ENCODE assay signal across 8 mouse cellular contexts in genomic region chr3:131272374-131273100, GRCm38 (mm10). TPM values are rescaled to one million over a fixed set of nuclear protein-coding genes. Genes with fewer than 3 reads are reported as not detected.
DNase-seq lines count a peak whose midpoint lies in the region; ATAC-seq lines count a peak whose summit lies in the region.

No protein-coding gene starts in this region.

- H3K9ac ChIP-seq in lung, embryonic 16.5 days (ENCODE audit: low read length) = peak overlapping the region; percentile 81
- H3K9ac ChIP-seq in forebrain, embryonic 11.5 days (ENCODE audit: low read length) = peak overlapping the region; percentile 54
- H3K9ac ChIP-seq in kidney, embryonic 15.5 days = peak overlapping the region; percentile 29
- H3K9ac ChIP-seq in neural tube, embryonic 12.5 days = no peak overlapping the region

- DNase-seq in lung, postnatal 25 days (ENCODE audit: low spot score) = no peak
- no peak for DNase-seq in forebrain, embryonic 11.5 days (ENCODE audit: low spot score)
- no peak for DNase-seq in gastrocnemius, postnatal 25 days
- no peak for DNase-seq in ovary, postnatal 14 days (ENCODE audit: low spot score)
- no peak for DNase-seq in layer of hippocampus, adult 9-10 months (ENCODE audit: low spot score)

- no peaks in the 10 kb centered on the region; the same call in 1 of the 2 replicates for H3K36me3 ChIP-seq in lung, embryonic 16.5 days (ENCODE audit: control insufficient read depth, insufficient read depth, low read length)
- no peaks in the 10 kb centered on the region for H3K36me3 ChIP-seq in forebrain, embryonic 11.5 days (ENCODE audit: control insufficient read depth, insufficient read depth, low read length)
- no peaks in the 10 kb centered on the region for H3K36me3 ChIP-seq in kidney, embryonic 15.5 days
- no peaks in the 10 kb centered on the region for H3K36me3 ChIP-seq in neural tube, embryonic 12.5 days

- H3K27ac ChIP-seq in lung, embryonic 16.5 days (ENCODE audit: low read length) = peak overlapping the region; percentile 37
- H3K27ac ChIP-seq in forebrain, embryonic 11.5 days (ENCODE audit: low read depth, low read length) = no peak overlapping the region
- H3K27ac ChIP-seq in kidney, embryonic 15.5 days = peak overlapping the region; percentile 89
- no peak overlapping the region for H3K27ac ChIP-seq in neural tube, embryonic 12.5 days

- H3K4me3 ChIP-seq in lung, embryonic 16.5 days (ENCODE audit: low read length) = peak overlapping the region; percentile 87
- H3K4me3 ChIP-seq in forebrain, embryonic 11.5 days (ENCODE audit: low read depth, low read length) = peak overlapping the region; percentile 47
- peak overlapping the region; percentile 89 for H3K4me3 ChIP-seq in kidney, embryonic 15.5 days (replicated peaks)
- H3K4me3 ChIP-seq in neural tube, embryonic 12.5 days = peak overlapping the region; percentile 49

- no peaks in the 10 kb centered on the region for H3K9me3 ChIP-seq in lung, embryonic 16.5 days (ENCODE audit: control insufficient read depth, low read length)
- no peaks in the 10 kb centered on the region for H3K9me3 ChIP-seq in forebrain, embryonic 11.5 days (ENCODE audit: control insufficient read depth, low read length)
- no peaks in the 10 kb centered on the region for H3K9me3 ChIP-seq in kidney, embryonic 15.5 days (replicated peaks)
- H3K9me3 ChIP-seq in neural tube, embryonic 12.5 days = no peaks in the 10 kb centered on the region

- peak overlapping the region; percentile 83 for H3K4me2 ChIP-seq in lung, embryonic 16.5 days (ENCODE audit: low read depth, low read length)
- peak overlapping the region; percentile 72 for H3K4me2 ChIP-seq in forebrain, embryonic 11.5 days (ENCODE audit: low read depth, low read length, severe bottlenecking)
- peak overlapping the region; percentile 78 for H3K4me2 ChIP-seq in kidney, embryonic 15.5 days
- H3K4me2 ChIP-seq in neural tube, embryonic 12.5 days (replicated peaks) = peak overlapping the region; percentile 83

- 26% methylated on average over 10 of the region's 10 CpGs for WGBS in lung, embryonic 16.5 days
- 65% methylated on average over 10 of the region's 10 CpGs for WGBS in forebrain, embryonic 11.5 days
- WGBS in kidney, embryonic 15.5 days = 20% methylated on average over 10 of the region's 10 CpGs
- WGBS in neural tube, embryonic 12.5 days = 57% methylated on average over 10 of the region's 10 CpGs

- peak; percentile 9; the same call in 1 of the 2 replicates for ATAC-seq in lung, embryonic 16.5 days (ENCODE audit: low read depth)
- ATAC-seq in forebrain, embryonic 11.5 days (replicated peaks; ENCODE audit: low FRiP score) = no peak
- ATAC-seq in kidney, embryonic 15.5 days (replicated peaks; ENCODE audit: low FRiP score) = peak; percentile 24
- ATAC-seq in neural tube, embryonic 12.5 days (ENCODE audit: low FRiP score, low read depth) = no peak

- H3K4me1 ChIP-seq in lung, embryonic 16.5 days (replicated peaks; ENCODE audit: control insufficient read depth, insufficient read depth, low read length) = peaks cover 19% of the 10 kb centered on the region
- H3K4me1 ChIP-seq in forebrain, embryonic 11.5 days (replicated peaks; ENCODE audit: control insufficient read depth, insufficient read depth, low read length) = no peaks in the 10 kb centered on the region; the same call in 1 of the 2 replicates
- peaks cover 37% of the 10 kb centered on the region for H3K4me1 ChIP-seq in kidney, embryonic 15.5 days
- peaks cover 10% of the 10 kb centered on the region; the same call in 1 of the 2 replicates for H3K4me1 ChIP-seq in neural tube, embryonic 12.5 days

- H3K27me3 ChIP-seq in lung, embryonic 16.5 days (ENCODE audit: control insufficient read depth, insufficient read depth, low read depth, low read length) = no peaks in the 10 kb centered on the region
- no peaks in the 10 kb centered on the region for H3K27me3 ChIP-seq in forebrain, embryonic 11.5 days (ENCODE audit: control insufficient read depth, insufficient read depth, low read length)
- no peaks in the 10 kb centered on the region for H3K27me3 ChIP-seq in kidney, embryonic 15.5 days
- H3K27me3 ChIP-seq in neural tube, embryonic 12.5 days (replicated peaks) = no peaks in the 10 kb centered on the region

RNA-seq across cellular contexts. Expression of gene Hadh, which starts 0.6 kb away (rescaled TPM):
- polyA plus RNA-seq in lung, embryonic 16.5 days (2015; fragmentation: Nextera tagmentation; extraction: Ambion mirVana) = 121 and 123 TPM in 2 replicates
- 74.1 and 75.7 TPM in 2 replicates for polyA plus RNA-seq in forebrain, embryonic 11.5 days (2014; fragmentation: Nextera tagmentation; extraction: Ambion mirVana)
- polyA plus RNA-seq in kidney, embryonic 15.5 days (2015; fragmentation: Nextera tagmentation; extraction: Ambion mirVana) = 125 and 130 TPM in 2 replicates
- 41.5 and 48.2 TPM in 2 replicates for polyA plus RNA-seq in neural tube, embryonic 12.5 days (2016; fragmentation: Nextera tagmentation; extraction: Ambion mirVana)
- 100 to 1,000 TPM; 159 to 184 TPM for total RNA-seq in gastrocnemius, postnatal 25 days (2021)

RNA-seq across cellular contexts. Expression of gene Cyp2u1, which starts 30.5 kb away (rescaled TPM):
- 1.6 and 2.7 TPM in 2 replicates for polyA plus RNA-seq in lung, embryonic 16.5 days (2015; fragmentation: Nextera tagmentation; extraction: Ambion mirVana)
- polyA plus RNA-seq in forebrain, embryonic 11.5 days (2014; fragmentation: Nextera tagmentation; extraction: Ambion mirVana) = 1.5 and 3.1 TPM in 2 replicates
- polyA plus RNA-seq in kidney, embryonic 15.5 days (2015; fragmentation: Nextera tagmentation; extraction: Ambion mirVana) = 2.5 and 3.4 TPM in 2 replicates
- polyA plus RNA-seq in neural tube, embryonic 12.5 days (2016; fragmentation: Nextera tagmentation; extraction: Ambion mirVana) = 4.0 and 4.3 TPM in 2 replicates
- total RNA-seq in gastrocnemius, postnatal 25 days (2021) = 10 to 100 TPM; 10.4 to 12.3 TPM

Comparison
In these comparisons a context has a peak if more than half of its experiments do, and no peak if none do; other contexts are left out.
1. ATAC-seq: peak in lung, embryonic 16.5 days (single experiment) and kidney, embryonic 15.5 days (single experiment); none in forebrain, embryonic 11.5 days (single experiment) and neural tube, embryonic 12.5 days (single experiment).
2. H3K27ac ChIP-seq: peak in lung, embryonic 16.5 days (single experiment) and kidney, embryonic 15.5 days (single experiment); none in forebrain, embryonic 11.5 days (single experiment) and neural tube, embryonic 12.5 days (single experiment).
3. Peak in every context shown above with its lines, with median percentiles within 50 percentile points of each other: H3K4me2 ChIP-seq and H3K4me3 ChIP-seq.